Mouse (Mus musculus): ENCODE data around the gene Rprd1b.
A peak's percentile ranks its signal among the peaks of the same experiment; 100 is the strongest.

Rprd1b gene

GRCm38 (mm10) chr2:158152685-158153309 is 124.5 kb downstream of the Rprd1b start:
- no peak for DNase-seq

- DNase-seq, result no peak
Measured at GRCm38 (mm10) chr2:158153728-158154343, 125.5 kb downstream of the Rprd1b start.

- no peak for DNase-seq
Measured at GRCm38 (mm10) chr2:158154641-158155040, 126.3 kb downstream of the Rprd1b start.

GRCm38 (mm10) chr2:158155101-158155500 is 126.8 kb downstream of the Rprd1b start:
- DNase-seq, result no peak

GRCm38 (mm10) chr2:158155615-158156014 is 127.3 kb downstream of the Rprd1b start:
- DNase-seq, result no peak

GRCm38 (mm10) chr2:158156487-158156886 is 128.2 kb downstream of the Rprd1b start:
- DNase-seq, result no peak

- DNase-seq, result no peak
Measured at GRCm38 (mm10) chr2:158157654-158158053, 129.4 kb downstream of the Rprd1b start.

- peak; percentile 45 to 46 for DNase-seq
Measured at GRCm38 (mm10) chr2:158159376-158160235, 131.3 kb downstream of the Rprd1b start.

GRCm38 (mm10) chr2:158161761-158162160 is 133.5 kb downstream of the Rprd1b start:
- no peak for DNase-seq

GRCm38 (mm10) chr2:158163034-158163433 is 134.7 kb downstream of the Rprd1b start:
- no peak for DNase-seq

- no peak for DNase-seq
Measured at GRCm38 (mm10) chr2:158165776-158166175, 137.5 kb downstream of the Rprd1b start.

- peak; percentile 43 to 56 for DNase-seq
Measured at GRCm38 (mm10) chr2:158166628-158167027, 138.3 kb downstream of the Rprd1b start.

- no peak for DNase-seq
Measured at GRCm38 (mm10) chr2:158167496-158168205, 139.4 kb downstream of the Rprd1b start.

- DNase-seq, result no peak
Measured at GRCm38 (mm10) chr2:158168741-158169211, 140.5 kb downstream of the Rprd1b start.

- DNase-seq, result no peak
Measured at GRCm38 (mm10) chr2:158169351-158169750, 141.1 kb downstream of the Rprd1b start.

GRCm38 (mm10) chr2:158169771-158170170 is 141.5 kb downstream of the Rprd1b start:
- no peak for DNase-seq

- no peak for DNase-seq
Measured at GRCm38 (mm10) chr2:158170394-158170793, 142.1 kb downstream of the Rprd1b start.

GRCm38 (mm10) chr2:158174438-158174837 is 146.1 kb downstream of the Rprd1b start:
- DNase-seq, result peak; percentile 41 to 44

- no peak for DNase-seq
Measured at GRCm38 (mm10) chr2:158174958-158175357, 146.7 kb downstream of the Rprd1b start.

- no peak for DNase-seq
Measured at GRCm38 (mm10) chr2:158175433-158175832, 147.1 kb downstream of the Rprd1b start.

GRCm38 (mm10) chr2:158176763-158177162 is 148.5 kb downstream of the Rprd1b start:
- DNase-seq, result no peak

GRCm38 (mm10) chr2:158177574-158177973 is 149.3 kb downstream of the Rprd1b start:
- no peak for DNase-seq

GRCm38 (mm10) chr2:158178139-158178538 is 149.8 kb downstream of the Rprd1b start:
- no peak for DNase-seq

Data from kidney, adult 8-10 months (tissue).